Mouse (Mus musculus) megakaryocyte, adult 5-6 weeks (primary cell): ENCODE results near the gene Smpd2. TPM values are rescaled to one million over a fixed set of nuclear protein-coding genes. Genes with fewer than 3 reads are reported as not detected.
A peak's percentile ranks its signal among the peaks of the same experiment; 100 is the strongest.

Source experiments
- ATAC-seq: 2 replicates; pipeline ENCODE4 v1.8.0; 2016; ENCODE audit warnings: mild to moderate bottlenecking, inconsistent platforms; ENCODE audit not compliant: poor library complexity, severe bottlenecking
- total RNA-seq, 2 experiments: library from RNA; stranded (forward) in 1 of 2; stranded (reverse) in 1 of 2; fragments of 153-499, 151-499 nt in 1 of 2; fragments of 221-1000, 200-1000 nt in 1 of 2; gene quantifications; 2 replicates each; pipeline versions ENCODE4 v1.2.3 to v1.2.4; 2015 to 2017

Smpd2 gene
- total RNA-seq (2015), result 9.4 and 14.3 TPM in 2 replicates
- total RNA-seq (2017), result 10.9 and 11.3 TPM in 2 replicates

DNA sequence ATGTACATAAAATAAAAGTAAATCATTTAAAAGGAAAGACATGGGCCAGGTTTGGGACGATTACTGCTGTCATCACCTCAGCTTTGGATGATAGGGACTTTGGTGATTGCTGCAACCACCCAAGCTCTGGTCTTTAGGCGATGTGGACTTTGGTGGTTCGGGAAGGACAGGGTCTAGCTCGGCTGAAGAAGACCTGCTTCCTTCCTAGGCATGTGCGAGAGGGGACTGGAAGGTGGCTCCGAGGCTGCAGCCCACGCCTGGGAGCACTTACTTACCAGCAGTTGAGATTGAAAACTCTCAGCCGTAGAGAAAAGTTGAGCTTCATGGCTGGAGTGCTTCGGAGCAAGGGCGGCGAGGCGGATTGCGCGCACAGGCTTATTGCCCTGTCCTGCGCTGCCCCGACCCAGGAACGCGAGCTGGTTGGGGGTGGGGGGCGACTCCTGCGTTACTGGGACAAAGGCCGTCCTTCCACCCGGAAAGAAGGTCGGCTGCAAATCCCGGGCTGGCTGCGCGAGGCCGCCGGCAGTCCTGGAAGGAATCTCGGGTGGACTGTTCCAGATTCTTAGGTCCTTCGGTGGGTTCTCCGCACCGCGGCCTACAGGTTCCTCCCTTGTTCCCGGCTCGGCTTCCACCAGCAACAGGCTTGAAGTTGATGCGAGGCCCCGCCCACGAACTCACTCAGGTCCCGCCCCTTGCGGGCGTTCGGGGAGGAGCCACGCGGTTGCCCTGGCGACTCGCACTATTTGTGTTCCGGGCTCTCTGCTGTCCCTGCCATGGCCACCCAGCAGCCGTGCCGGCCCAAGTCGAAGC, at the start of gene Smpd2, which contains the start of gene Ppil6:
Gene Smpd2 (minus strand): TSS at position 662 of the 810 bp plus-strand sequence.
Gene Ppil6 (plus strand): TSS at position 732 of the 810 bp plus-strand sequence.
- peak; percentile 98 for ATAC-seq

DNA sequence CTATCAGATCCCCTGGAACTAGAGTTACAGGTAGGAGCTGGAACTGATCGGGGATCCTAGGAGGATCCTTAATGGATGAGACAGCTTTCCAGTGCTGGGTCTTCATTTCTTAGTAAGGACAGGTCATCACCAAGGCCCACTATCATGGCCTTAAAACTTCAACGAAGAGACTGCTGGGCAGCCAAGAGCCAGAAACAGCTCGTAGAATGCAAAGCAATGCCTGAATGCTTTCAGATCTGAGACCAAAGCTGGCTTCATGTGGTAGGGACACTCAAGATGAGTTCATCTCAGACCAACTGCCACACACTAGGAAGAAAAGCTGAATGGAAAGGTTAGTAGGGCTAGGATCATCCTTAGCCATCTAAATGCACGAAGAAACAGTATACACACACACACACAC, 48.8 kb upstream of the Smpd2 start:
- ATAC-seq, result no peak

DNA sequence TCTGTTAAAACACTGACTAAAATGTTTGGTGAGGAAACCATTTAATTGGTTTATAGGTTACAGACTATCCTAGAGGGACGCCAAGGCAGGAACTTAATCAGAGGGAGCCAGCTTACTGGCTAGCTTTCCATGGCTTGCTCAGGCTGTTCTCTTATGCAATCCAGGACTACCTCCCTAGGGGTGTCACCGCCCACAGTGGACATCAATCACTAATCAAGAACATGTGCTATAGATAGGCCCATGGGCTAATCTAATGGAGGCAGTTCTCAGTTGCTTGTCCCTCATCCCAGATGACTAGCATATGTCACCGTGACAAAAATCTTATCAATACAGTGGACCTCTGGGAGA, 47.8 kb upstream of the Smpd2 start:
- ATAC-seq, result no peak

DNA sequence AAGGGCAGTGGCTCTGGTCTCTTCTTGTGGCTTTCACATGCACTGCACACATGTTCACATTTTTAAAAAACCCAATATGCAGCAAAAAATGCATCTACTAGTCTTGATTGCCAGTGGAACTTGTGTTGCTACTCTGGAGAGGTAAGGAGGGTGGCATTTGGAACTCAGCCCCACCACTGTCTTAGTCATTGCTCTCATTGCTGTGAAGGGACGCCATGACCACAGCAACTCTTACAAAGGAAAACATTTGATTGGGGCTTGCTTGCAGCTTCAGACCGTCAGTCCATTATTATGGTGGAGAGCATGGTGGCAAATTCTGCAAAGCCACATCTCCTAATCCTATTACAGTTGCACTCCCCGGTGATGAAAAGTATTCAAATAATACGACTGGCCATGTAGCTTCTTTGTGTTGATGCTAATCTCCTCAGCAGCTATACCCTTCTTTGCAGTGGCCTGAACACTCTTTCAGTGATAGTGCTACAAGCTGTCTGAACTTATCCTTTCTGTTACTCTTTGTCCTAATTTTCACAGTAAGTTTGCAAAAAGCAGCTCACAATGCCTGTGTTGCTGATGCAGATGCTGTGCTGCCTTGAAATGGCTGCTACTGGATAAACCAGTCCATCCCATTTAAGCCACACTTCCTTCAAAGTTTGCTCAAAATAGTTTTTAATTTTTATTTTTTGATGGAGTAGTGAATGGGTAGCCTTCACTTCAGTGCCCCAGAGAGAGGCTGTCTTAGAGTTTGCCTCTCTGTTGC, 47.2 kb upstream of the Smpd2 start:
- ATAC-seq, result no peak

DNA sequence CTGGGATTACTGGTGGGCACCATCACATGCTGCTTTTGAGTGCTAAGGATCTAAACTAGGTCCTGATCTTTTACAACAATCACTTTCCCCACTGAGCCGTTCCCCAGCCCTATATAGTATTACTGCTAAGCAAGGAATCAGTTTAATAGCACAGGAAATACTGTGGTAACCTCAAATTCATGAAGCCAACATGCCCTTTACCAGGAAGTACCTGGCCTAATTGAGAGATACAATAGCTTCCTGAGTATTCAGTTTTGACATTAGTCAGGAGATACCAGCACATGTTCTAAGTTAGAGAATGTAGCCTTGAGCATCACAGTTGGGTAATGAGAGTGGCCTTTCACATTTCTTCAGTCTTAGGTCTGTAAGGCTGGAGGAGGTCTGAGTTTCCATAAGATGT, 46.5 kb upstream of the Smpd2 start:
- ATAC-seq, result no peak

GRCm38 (mm10) chr10:41535991-41536390, 45.8 kb upstream of the Smpd2 start:
- no peak for ATAC-seq

- peak; percentile 52 for ATAC-seq
Observed at GRCm38 (mm10) chr10:41529972-41530371, 39.8 kb upstream of the Smpd2 start.

GRCm38 (mm10) chr10:41525696-41526095, 35.5 kb upstream of the Smpd2 start:
- no peak for ATAC-seq

DNA sequence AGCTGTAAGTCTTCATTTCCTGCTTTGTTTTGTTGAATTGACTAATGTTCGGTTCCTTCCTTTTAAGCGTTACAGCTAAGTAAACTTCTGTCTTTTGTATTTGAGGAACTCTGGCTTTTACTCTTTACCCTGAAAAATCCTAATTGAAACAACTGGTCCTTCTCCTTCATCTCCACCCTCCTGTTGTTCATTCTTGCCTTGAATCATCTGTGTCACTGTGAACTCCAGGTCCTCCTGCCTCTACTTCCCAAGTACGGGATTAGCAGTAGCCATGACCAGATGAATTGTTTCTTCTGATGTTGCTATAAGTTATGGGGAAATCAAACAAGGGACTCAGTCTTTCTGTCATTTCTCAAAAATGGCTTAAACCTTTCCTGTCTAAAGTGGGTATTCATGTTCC, 33.2 kb upstream of the Smpd2 start:
- peak; percentile 17 for ATAC-seq

DNA sequence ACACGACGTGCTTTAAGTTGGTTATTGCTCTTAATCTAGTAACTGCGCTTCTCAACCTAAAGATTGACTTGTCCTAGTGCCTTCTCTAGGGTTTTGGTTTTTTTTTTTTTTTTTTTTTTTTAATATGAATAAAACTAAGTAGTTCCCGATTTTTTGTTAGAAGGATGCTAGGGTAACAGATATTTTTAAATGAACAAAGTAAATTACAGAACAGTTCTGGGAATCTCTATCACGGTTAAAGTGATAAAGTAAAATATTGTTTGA, 30.2 kb upstream of the Smpd2 start:
- ATAC-seq, result no peak

GRCm38 (mm10) chr10:41519640-41520409, 29.7 kb upstream of the Smpd2 start:
- ATAC-seq, result peak; percentile 10; the same call in 1 of the 2 replicates

DNA sequence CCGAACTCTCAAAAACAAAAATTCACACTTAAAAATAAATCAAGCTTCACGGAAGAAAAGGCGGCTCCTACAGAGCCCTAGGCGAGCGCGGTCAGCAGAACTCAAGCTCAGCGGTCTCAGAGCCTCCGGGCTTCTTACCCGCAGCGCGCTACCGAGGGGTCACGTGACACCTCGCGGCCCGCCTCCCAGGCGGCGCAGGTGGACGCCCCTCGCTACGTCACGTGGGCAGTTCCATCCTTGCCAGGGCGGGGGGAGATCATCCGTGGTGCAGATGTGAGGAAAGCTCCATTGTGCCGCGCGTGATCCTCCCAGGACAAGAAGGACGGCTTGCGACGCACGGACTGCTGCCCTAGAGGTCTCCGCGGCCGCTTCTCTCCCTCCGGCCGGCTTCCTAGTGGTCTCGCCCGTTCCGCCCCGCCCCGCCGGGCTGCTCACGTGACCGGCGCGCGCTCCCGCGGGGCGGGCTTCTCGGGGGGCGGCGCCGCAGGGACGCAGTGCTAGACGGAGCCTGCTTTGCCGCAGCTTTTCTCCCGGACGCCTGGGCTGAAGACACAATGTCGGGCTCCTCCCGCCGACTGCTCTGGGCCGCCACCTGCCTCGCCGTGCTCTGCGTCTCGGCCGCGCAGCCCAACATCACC, 28.9 kb upstream of the Smpd2 start, which contains the start of gene Cd164:
Gene Cd164 (plus strand): TSS at position 434 of the 638 bp plus-strand sequence.
- peak; percentile 72 for ATAC-seq

- ATAC-seq, result peak; percentile 63
Observed at GRCm38 (mm10) chr10:41518508-41518980, 28.4 kb upstream of the Smpd2 start.

- no peak for ATAC-seq
Observed at GRCm38 (mm10) chr10:41514921-41515320, 24.8 kb upstream of the Smpd2 start.

GRCm38 (mm10) chr10:41514301-41514700, 24.1 kb upstream of the Smpd2 start:
- no peak for ATAC-seq

DNA sequence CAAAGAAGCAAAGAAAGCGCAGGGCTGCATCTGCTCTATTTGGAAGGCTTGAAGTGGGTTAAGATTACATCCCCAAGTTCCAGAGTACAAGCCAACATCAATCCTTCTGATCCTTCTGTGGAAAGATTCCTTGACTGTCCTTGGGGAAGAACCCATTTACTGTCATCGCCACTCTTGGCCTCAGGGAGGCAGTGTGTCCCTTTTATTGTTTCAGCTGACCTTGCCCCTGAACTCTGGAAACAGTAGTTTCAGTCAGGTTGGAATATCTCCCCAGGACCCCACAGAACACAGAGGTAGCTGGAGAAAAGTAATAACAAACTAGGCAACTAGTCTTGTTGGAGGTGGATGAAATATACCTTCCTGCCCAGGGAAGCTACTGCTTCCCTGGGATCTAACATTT, 19.0 kb upstream of the Smpd2 start:
- ATAC-seq, result peak; percentile 83

- ATAC-seq, result peak; percentile 91
Observed at GRCm38 (mm10) chr10:41505446-41505845, 15.3 kb upstream of the Smpd2 start.

DNA sequence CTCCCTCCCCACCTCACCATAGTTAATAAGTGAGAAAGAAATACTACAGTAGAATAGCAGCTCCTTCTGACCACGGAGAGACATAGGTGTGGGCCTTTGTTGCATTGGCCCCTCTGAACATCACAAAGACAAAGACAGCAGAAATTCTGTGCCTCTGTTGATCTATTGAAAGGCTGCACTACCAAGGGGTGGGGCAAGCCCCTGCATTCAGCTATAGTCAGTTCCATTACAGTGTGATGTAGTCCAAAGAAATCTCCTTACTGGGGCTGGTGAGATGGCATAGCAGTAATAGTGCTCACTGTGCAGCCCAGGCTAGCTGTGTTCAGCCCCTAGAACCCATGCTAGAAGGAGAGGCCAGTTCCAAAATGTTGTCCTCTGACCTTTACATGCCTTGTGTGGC, 14.8 kb upstream of the Smpd2 start:
- ATAC-seq, result no peak

DNA sequence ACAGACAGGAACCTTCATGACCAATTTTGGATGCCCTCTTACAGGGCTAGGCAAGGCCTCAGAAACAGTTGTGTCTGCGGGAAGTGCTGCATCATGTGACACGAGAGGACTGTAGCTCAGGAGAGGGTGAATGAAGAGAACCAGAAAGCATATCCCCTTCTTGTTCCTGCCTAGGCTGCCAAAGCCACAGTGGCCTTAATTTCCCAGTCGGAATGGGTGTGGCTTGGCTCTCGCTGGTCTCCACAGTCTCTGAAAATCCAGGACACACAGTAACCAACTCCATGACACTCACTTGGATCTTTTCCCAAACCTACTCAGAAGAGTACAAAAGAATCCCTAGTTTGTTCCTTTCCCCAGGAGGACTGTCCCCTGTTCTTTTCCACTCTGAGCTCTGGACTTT, 10.8 kb upstream of the Smpd2 start:
- no peak for ATAC-seq

GRCm38 (mm10) chr10:41491111-41491510, 942 bp upstream of the Smpd2 start:
- ATAC-seq, result no peak

DNA sequence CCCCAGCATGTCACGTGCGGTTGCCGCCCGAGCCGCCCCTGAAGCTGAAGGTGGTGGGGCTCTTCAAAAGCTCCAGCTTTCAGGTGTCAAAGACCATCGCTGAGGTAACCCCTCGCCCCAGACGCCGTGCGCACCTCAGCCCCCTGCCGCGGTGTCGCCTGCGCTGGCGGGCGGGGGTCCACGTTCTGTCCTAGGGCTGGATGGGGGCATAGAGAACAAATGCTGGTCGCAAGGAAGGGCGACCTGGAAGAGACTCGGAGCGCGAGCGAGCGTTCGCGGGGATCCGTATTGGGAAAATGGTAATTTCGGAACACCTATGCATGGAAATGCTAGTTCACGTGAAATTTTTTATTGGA, 327 bp upstream of the Smpd2 start:
- no peak for ATAC-seq
